Mouse (Mus musculus) cerebellum, adult 9-11 months (tissue): ENCODE data around the gene Brms1.

ENCODE experiments used
- DNase-seq: peaks from one replicate; pipeline ENCODE4 v3.0.0; 2022

Brms1 gene

DNA sequence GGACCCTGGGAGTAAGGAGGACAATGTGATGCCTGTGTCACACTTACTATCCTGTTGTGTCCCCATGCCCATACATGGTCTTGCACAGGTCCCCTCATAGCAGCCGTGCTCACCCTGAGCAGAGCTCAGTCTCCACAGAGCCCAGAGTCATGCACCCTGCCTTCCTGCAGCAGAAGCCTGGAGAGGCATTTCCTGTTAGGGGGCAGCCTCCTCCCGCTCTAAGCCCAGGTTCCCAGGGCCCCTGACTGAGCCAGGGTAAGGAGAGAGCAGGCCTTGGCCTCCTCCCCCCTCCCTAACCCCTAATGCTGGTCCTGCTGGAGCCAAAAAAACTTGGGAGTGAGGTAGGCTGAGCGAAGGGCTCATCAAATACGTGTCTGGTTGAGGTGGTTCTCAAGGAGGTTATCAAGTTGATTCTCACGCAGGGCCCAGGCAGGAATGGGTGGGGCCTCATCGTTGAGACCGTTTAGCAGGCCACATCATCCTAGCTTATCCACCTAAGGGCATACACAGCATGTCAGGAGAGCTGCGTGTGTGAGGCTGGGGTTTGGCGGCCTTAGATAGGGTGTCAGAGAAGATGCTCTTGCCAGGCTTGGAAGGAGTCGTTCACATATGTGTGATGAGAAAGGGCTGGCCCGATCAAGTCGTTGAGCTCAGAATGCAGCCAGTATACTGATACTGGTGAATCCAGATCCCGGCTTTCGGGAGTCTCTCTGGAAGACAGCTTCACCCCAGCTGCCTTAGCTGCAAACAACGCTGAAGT is 26.1 kb downstream of the Brms1 start:
- DNase-seq: peak; percentile 28

DNA sequence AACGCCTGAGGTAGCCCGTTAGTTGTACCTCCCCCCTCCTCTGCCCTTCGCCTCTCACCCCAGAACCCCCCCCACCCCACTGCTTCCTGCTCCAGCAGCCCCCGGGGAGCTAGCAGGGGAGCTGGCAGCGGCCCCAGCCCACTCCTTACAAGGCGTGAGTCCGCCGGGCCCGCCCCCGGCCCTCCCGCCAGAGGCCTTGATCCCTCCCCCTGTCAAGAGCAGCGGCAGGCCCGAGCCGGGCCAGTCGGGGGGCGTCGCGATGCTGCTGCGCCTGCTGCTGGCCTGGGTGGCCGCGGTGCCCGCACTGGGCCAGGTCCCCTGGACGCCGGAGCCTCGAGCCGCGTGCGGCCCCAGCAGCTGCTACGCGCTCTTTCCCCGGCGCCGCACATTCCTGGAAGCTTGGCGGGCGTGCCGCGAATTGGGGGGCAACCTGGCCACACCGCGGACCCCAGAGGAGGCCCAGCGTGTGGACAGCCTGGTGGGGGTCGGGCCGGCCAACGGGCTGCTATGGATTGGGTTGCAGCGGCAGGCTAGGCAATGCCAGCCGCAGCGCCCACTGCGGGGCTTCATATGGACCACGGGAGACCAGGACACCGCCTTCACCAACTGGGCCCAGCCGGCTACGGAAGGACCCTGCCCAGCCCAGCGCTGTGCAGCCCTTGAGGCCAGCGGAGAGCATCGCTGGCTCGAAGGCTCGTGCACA is 26.9 kb downstream of the Brms1 start, which contains the start of gene Cd248:
Gene Cd248, plus strand, starts transcription at position 212 of the 703 bp plus-strand sequence.
- DNase-seq: peak; percentile 42

DNA sequence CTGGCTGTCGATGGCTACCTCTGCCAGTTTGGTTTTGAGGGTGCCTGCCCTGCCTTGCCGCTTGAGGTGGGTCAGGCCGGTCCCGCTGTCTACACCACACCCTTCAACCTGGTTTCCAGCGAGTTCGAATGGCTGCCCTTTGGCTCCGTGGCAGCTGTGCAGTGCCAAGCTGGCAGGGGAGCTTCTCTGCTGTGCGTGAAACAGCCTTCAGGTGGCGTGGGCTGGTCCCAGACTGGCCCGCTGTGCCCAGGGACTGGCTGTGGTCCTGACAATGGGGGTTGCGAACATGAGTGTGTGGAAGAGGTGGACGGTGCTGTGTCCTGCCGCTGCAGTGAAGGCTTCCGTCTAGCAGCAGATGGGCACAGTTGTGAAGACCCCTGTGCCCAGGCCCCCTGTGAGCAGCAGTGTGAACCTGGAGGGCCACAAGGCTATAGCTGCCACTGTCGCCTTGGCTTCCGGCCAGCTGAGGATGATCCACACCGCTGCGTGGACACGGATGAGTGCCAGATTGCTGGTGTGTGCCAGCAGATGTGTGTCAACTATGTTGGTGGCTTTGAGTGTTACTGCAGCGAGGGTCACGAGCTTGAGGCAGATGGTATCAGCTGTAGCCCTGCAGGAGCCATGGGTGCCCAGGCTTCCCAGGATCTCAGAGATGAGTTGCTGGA is 27.5 kb downstream of the Brms1 start:
- peak; percentile 52 for DNase-seq

DNA sequence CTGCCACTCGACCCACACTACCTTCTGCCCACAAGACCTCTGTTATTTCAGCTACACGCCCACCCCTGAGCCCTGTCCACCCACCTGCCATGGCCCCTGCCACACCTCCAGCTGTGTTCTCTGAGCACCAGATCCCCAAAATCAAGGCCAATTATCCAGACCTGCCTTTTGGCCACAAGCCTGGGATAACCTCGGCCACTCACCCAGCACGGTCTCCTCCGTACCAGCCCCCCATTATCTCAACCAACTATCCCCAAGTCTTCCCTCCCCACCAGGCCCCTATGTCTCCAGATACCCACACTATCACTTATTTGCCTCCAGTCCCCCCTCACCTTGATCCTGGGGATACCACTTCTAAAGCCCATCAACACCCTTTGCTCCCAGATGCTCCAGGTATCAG is 28.3 kb downstream of the Brms1 start:
- DNase-seq: peak; percentile 36

DNA sequence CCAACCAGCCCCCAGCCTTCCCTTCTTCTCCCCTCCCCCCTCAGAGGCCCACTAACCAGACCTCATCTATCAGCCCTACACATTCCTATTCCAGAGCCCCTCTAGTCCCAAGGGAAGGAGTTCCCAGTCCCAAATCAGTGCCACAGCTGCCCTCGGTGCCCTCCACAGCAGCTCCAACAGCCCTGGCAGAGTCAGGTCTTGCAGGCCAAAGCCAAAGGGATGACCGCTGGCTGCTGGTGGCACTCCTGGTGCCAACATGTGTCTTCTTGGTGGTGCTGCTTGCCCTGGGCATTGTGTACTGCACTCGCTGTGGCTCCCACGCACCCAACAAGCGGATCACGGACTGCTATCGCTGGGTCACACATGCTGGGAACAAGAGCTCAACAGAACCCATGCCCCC is 28.8 kb downstream of the Brms1 start:
- DNase-seq: peak; percentile 34

DNA sequence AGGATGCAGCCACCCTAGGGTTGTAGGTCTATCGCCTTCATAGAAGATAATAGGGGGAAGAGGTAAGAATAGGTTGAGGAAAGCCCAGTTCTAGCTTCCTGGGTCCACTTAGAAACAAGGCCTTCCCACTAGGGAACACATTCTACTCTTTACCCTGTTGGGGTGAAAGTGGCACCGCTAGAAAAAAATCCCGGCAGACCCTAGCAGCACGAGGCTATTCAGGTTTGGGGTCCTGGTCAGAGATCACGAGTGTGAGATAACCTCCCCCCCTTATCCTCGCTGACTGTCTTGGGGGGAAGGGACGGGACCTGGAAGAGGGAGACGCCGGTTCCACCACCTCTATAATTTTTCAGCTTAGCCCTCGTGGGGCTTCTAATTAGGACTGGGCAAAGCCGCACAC is 29.9 kb downstream of the Brms1 start:
- DNase-seq: peak; percentile 41

DNA sequence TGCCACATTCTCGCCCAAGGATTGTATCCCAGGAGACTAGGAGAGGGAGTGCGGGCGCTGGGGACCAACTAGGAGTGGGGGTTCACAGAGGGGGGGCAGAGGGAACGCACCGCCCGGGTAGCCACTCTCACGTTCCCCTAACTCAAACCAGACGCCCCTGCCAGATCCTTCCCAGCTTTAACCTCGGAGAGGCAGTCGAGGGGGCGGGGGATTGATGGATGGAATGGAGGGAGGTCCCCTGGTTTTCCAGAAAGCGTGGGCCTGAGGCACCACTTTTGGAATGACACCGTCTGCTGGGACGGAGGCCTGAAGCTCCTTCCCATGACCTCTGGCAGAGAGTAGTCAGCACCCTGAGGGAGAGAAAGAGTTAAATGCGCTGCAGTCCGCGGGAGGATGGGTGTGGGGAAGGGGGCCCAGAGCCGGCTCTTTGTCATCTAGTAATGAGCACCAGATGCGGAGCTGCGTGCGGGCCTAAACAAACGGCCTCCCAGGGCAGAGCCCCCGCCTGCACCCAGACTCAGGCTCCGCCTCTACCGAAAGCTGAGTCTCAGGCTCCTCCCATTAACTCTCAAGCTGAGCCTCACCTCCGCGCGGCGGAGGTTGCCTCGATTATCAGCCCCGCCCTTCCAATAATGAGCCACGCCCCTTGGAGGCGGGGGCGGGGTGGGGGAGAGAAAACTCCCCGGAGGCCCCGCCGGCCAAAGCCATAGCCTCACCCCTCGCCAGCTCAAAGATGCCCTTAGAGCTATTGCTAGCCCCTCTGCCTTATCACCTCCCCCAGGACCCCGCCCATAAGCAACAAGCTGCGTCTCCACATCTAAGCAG is 30.6 kb downstream of the Brms1 start:
- peak; percentile 71 for DNase-seq

DNA sequence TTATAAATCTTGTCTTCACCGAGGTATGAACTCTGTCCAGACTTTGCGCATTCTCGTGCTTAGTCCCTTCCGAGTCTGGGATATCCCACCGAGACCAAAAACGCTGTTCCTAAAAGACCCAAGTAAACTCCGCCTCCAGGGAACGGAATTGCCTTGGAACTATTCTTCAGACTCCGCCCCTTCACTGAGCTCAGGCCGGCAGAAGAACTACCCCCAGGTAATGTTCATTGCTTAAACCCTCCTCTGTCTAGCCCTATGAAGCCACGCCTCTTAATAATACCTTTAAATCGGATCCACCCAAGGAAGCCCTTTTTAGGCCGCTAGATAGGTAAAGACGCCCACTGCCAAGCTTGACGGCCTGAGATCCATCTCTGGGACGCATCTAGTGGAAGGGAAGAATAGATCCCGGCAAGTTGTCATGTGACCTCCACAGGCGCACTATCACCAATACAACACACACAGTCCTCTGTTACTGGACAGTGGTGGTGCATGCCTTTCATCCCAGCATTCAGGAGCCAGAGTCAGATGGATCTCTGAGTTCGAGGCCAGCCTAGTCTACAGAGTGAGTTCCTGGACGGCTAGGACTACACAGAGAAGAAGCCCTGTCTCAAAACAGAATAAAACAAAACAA is 31.4 kb downstream of the Brms1 start:
- DNase-seq: peak; percentile 34

DNA sequence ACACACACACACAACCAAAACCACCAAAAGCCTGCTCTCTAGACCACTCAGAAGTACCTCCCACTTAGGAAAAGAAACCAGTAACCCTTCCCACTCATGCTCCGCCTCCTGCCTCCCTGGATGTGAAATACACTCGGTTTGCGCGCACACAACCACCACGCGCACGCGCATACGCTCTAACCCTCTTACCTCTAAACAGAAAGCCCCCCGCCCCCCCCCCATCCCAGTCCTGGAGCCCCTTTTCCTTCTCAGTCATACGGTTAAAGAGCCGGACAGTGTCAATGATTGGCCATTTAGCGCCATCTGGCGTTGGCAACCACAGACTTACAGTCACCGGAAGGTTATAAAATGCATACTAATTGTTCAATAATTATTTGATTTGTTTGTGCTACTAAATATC is 31.9 kb downstream of the Brms1 start:
- peak; percentile 47 for DNase-seq

DNA sequence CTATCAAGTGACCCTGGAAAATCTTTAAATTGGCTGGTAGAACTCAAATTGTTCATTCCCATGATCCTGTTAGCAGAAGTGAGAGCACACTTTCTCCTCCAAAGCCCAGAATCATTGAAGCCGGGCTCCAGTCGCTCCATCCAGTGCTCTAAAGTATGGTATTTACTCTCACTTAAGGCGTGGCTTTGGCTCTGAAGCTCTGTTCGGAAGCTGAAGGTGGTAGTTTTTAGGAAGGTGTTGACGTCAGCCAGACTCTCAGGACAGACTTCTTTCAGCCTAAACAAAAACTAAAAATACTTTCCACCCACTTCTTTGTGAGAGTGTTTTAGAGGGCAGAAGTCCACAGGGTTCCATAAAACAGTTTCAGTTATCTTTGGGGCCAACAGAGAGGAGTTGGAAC is 32.4 kb downstream of the Brms1 start:
- no peak for DNase-seq

DNA sequence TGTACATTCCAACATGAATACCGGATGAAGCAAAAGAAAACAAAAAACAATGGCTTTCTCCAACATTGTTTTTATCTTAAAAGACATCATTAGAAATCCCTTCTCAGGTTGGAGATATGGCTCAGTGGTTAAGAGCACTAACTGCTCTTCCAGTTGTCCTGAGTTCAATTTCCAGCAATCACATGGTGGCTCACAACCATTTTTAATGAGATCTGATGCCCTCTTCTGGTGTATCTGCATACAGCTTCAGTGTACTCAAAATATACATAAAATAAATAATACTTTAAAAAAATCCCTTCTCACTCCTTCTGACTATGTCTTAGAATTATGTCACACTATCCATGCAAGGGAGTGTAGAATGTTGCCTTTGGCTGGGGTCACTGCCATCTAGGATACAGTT is 38.1 kb downstream of the Brms1 start:
- no peak for DNase-seq

DNA sequence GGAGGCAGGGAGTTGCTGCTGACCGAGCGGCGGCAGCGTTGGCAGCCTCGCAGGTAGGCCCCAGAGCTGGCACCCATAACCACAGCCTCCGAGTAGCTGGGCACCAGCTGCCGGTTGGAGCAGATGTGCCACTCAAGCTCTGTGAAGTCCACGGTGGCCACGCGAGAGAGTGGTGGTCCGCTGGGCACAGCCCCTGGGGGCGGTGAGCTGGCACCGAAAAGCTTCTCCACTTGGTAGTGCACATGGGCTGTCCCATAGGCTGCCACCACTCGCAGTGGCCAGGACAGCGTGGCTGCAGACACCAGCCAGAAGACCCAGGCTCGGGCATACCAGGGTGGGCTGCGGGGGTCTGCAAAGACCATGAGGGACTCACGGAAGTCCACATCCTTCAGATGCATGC is 40.9 kb downstream of the Brms1 start:
- DNase-seq: peak; percentile 62

DNA sequence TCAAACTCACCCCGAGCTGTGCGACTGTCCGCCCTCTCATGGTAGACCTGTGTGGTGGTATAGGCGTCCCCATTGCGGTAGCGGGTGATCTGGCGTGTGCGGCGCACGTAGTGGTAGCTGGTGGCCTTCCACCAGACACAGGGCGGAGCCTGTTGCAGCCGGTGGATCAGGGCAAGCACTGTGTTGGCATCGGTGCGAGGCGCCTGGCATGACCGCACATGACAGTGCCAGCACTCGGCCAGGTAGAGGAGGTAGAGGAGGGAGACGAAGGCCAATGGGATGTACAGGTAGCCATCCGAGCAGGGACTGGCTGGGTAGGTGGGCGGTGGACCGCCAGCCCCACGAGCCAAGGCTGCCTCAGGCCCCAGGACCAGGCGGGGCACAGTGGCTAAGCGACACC is 41.4 kb downstream of the Brms1 start:
- peak; percentile 72 for DNase-seq

DNA sequence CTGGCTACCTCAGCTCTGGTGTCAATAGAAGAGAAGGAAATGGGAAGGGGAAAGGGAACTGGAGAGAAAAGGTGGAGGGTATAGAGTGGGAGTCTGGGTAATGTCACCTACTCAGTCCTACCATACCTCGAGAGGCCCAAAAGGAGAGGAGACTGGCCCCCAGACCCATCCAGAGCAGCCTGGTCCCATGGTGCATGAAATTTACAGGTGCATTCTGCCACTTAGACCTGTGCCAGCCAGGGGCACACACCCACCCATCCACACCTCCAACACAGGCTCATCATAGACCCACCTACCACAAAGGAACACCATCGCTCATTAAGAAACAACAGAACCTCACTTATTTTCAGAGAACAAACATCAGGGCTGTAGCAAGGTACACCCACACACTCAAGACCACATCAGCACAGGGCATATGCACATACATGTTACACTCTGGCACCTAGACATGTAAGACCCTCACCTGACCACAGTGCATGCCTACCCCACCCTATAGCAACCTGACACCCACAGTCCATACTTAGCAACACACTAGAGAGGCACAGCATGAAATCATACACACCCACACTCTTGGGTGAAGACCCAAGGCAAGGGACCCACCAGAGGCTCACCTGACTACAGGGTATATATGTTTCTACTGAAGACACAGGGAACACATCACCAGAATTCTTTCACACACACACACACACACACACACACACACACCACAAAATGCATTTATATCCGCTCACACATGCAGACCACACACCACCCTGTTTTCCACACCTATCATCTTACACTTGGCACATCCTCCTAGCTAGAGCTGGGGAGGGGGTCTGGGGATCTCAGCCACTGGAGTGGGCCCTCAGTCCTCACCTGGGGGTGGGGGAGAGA is 43.0 kb downstream of the Brms1 start:
- DNase-seq: peak; percentile 57

DNA sequence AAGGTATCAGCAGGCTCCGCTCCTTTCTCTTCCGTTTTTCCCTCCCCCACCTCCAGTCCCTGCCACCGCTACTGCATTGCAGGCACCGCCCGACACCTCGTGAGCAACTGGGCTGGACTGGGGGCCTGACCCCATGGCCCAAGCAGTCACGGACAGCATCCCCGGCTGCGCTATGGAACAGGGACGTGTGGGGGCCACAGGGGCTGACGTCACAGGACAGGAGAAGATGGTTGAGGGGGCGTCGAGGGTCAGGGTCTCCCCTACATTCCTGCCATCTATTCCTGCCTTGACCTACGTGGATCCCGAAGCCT is 43.6 kb downstream of the Brms1 start:
- no peak for DNase-seq

DNA sequence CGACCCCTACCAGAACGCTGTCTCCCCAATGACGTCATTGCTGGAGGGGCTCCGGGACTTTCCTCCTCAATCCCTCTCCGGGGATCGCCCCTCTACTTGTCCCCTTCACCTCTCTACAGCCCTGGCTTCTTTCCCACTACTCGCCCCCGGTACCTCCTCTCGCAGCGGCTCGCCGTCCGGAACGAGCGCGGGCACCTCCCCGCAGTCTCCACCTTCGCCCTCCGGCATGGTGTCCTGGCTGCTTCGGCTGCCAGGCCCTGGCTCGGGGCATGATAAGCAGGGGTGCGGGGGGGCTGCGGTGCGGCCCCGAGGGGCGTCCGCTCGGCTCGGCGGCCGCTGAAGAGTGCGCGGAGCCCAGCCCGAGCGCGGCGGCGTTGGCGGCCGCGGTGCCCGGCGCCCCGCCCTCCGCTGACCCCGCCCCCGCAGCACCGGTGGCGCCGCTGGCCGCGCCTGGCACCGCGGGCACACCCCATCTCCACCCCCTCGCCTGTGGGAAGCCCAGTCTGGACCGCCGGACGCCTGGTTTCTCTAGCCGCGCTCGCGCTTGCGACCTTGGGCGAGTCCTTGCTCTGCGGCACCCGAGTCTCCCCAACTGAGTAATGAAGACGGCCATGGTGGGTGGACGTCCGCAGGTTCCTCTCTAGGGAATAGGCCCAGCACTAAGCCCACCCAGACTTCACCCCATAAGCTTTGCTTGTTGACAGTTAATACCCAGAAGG is 44.1 kb downstream of the Brms1 start, which contains the start of gene Tmem151a:
Gene Tmem151a, minus strand, starts transcription at position 387 of the 719 bp plus-strand sequence.
- DNase-seq: peak; percentile 84

DNA sequence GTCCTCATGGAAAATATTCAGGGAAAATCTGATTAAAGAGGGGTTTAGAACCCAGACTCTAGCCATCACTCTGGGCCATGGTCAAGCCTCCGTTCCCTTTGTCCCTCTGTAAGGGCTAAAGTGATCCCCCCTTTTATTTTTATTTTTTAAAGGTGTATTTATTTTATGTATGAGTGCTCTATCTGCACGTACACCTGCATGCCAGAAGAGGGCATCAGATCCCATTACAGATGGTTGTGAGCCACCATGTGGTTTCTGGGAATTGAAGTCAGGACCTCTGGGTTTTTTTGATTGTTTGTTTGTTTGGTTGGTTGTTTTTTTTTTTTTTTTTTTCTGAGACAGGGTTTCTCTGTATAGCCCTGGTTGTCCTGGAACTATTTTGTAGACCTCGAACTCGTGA is 45.4 kb downstream of the Brms1 start:
- DNase-seq: peak; percentile 29

DNA sequence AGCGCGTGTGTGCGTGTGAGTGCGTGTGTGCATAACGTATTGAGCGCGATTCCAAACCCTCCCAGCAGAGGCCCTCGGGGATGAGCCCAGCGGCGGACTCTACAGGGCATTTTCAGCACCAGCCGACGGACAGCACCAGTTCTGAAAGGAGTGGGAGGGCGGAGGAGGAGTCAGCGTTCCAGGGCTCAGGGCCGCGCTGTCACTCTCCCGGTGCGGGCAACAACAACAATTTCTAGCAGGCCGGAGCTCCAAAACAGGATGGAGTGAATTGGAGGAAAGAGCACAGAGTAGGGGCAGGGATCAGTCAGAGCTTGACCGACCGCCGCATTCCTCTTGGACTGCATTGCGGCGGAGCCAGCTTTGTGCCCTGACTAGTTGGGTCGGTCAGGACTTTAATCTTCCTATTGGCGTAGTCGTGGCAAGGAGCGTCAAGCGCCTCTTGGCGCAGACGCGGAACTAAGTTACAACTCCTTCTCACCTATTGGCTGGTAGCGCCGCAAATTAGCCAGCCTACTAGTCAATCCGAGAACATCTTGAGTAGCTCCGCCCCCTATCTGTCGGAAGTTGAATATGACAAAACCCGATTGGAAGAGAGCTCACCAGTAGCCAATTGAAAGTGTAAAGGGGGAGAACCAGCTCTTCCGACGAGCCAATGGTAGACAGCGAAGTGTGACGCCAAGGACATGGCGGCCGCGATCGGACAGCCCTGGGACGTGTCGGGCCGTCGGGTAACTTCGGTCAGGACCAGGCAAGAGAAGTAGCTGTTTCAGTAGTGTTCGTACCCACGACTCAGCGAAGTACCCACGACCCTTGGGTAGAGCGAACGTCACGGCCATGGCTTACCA is 47.0 kb downstream of the Brms1 start, which contains the start of gene Yif1a:
Gene Yif1a, plus strand, starts transcription at position 655 of the 845 bp plus-strand sequence.
- DNase-seq: peak; percentile 99

DNA sequence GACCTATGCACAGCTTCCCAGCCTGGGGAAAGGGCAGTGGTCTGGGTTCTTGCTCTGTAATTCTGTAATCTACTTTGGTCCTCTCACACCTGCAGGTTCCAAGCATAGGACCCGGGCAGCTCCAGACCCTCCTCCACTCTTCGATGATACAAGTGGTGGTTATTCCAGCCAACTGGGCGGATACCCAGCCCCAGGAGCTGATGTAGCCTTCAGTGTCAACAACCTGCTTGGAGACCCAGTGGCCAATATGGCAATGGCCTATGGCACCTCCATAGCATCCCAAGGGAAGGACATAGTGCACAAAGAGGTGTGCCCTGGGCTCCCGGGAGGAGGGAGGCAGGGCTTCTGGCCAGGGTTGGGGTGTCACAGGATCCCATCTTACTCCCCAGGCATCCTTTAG is 48.2 kb downstream of the Brms1 start:
- peak; percentile 68 for DNase-seq

DNA sequence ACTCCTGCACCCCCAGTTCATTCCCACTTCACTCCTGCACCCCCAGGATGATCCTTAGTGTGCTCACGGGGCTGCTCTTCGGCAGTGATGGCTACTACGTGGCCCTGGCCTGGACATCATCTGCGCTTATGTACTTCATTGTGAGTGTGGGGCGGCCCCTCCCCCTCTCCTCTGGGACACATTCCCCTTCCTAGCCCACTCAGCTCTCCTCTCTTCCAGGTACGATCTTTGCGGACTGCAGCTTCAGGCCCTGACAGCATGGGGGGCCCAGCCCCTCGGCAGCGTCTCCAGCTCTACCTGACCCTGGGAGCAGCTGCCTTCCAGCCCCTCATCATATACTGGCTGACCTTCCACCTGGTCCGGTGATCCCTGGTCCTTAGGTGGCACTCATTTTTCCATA is 50.9 kb downstream of the Brms1 start:
- peak; percentile 58 for DNase-seq
